Mouse (Mus musculus) lung, postnatal 10 days (tissue): ENCODE measurements around the gene Svs1.

ENCODE experiments used
- DNase-seq: peaks from one replicate; pipeline ENCODE4 v3.0.0; 2021

Gene Svs1

DNA sequence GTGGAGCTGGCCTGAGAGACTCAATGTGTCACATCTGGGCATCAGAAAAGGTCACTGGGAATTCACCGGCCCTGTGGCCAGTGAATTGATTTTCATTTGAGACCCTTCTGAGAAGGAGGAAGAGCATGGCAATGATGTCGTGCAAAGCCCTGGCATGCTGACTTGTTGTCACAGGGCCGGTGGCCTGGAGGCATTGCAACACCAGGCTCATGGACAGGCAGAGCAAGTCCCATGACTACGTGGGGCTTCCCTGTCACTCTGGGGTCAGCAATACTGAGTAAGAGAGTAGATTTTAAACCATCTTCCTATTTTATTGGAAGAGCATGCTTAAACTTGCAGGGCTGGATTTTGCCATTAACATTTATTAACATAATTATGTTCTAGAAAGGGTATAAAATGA is 26.4 kb downstream of the Svs1 start:
- DNase-seq, result no peak

- no peak for DNase-seq
These were observed 26.8 kb downstream of the Svs1 start for GRCm38 (mm10) chr6:49013458-49013857.

DNA sequence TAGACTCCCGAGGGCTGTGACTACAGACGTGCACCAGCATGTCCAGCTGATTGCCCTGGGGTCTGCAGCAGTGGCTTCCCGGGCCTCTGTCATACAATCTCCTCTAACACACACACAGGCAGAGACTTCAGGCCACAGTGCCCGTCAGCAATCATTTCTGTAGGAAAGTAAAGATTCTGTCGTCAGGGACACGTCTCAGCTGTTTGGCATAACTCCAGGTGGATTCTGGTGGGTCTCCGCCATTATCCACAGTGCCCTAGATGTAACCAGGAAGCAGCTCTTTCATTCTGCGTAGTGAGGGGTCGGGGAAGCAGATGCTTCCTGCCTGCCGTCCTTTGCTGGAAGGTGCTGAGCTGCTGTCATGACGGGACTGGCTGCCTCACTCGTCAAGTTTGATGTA is 30.5 kb downstream of the Svs1 start:
- DNase-seq, result no peak

- no peak for DNase-seq
These were observed 32.7 kb downstream of the Svs1 start for GRCm38 (mm10) chr6:49019341-49019740.

DNA sequence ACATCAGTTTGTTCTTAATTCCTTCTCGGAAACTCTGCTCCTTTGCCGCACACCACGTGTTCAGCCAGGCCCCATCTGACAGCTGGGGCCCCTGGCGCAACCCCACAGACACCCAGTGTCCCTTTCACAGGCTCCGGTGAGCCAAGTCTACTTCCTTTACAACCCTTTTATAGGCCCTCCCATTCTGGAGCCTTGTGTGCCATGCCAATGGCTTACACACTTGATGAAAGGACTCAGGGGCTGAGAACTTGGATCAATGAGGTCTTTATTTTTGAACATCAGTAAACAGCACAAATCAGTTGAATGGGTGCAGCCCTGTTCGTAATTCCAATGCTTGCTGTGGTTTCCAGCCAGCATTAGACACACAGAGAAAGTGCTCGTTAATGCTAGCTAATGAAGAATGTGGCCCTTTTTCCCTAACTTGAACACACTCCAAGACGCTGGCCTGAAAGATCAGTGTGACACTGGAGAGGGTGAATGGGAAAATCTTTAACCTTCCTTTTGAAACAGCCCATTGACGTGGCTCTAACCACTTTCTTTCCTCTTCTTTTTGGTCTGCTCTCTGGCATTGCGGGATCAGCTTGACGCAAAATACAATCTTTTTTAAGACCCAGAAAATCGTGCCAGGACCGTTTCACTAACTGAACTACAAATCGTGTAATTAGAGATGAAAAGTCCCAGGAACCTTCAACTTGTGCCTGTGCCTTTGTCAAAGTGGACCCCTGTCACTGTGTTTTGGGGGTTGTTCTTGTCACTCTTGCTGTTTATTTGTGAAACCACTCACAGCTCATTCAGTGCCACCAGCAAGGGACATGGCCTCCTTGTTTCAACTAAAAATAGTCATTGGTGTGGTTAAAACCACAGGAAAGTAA is 34.7 kb downstream of the Svs1 start:
- DNase-seq, result no peak

DNA sequence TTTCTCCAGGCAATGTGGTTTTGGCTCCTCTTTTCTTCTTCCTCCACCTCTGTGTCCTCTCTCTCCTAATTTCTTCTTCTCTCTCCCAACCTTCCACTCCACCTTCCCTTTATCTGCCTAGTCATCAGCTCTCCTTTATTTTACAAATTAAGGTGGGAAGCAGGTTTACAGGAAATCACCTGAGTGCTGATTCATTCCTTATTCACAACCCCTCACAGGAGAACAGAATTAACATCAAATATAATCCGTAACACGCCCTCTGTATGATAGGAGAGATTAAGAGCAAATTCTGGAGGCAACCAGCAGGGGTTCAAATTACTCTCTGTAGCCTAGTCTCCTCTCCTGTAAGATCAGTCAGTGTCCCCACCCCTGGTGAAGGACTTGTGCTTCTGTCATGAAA is 35.7 kb downstream of the Svs1 start:
- DNase-seq, result no peak

GRCm38 (mm10) chr6:49023315-49023714 is 36.7 kb downstream of the Svs1 start:
- no peak for DNase-seq

- DNase-seq, result peak; percentile 15
These were observed 38.6 kb downstream of the Svs1 start for GRCm38 (mm10) chr6:49025290-49025689.

DNA sequence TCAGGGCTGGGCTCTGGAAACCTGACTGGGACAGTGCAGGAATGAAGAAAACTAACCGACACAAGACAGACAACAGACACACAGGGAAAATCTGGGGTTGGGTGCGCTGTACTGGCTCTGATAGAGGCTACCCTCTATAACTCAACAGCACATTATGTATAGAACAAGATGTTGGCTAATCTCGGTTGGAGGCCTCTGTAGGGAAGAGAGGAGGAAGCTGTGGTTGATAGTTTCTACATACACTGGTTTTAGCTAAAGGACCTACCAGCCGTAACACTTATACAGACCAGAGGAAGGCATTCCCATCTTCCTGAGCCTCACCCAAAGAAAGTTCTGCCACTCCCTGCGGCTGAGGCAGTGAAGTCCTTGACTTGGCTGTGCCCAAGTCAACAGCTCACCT is 39.8 kb downstream of the Svs1 start:
- DNase-seq, result no peak

DNA sequence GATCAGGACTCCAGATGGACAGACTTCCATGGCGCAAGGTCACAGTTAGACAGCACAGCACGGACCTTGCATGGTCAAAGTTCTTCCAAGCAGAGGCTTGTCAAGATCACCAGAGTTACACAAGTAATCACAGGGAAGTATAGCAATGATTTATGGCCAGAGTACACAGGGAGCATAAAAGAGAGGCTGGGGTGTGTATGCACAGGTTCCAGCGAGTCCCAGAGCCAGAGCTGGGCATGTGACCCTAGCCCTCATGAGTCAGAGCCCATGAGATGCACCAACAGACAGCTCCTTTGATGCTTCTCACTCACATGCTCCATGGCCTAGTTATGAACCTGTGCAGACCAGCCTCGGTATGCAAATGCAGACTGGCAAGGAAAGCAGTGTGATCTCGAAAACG is 41.4 kb downstream of the Svs1 start:
- no peak for DNase-seq

DNA sequence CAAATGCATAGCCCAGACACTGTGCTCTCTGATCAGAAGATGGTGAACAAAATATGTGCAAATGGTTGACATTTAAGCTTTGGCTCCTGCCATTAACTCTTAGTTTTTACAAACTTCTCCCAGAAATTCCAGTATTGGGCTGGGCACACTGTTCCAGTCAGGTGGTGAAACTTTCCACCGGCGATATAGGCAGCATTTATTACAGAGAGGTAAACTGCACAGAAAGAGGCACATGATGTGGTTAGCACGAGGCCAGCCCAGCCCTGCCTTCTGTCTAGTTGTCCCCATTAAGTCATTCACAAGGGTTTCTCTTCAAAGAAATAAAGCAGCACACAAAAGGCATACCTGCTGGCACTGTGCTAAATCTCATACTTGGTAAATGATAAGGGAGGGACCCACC is 42.0 kb downstream of the Svs1 start:
- DNase-seq, result no peak

GRCm38 (mm10) chr6:49031230-49031629 is 44.6 kb downstream of the Svs1 start:
- no peak for DNase-seq

- DNase-seq, result no peak
These were observed 46.1 kb downstream of the Svs1 start for GRCm38 (mm10) chr6:49032783-49033182.

- DNase-seq, result peak; percentile 8
These were observed 49.9 kb downstream of the Svs1 start, which contains the start of gene Gpnmb for GRCm38 (mm10) chr6:49036275-49037267. Gene Gpnmb, plus strand, starts transcription at chr6:49036546.

DNA sequence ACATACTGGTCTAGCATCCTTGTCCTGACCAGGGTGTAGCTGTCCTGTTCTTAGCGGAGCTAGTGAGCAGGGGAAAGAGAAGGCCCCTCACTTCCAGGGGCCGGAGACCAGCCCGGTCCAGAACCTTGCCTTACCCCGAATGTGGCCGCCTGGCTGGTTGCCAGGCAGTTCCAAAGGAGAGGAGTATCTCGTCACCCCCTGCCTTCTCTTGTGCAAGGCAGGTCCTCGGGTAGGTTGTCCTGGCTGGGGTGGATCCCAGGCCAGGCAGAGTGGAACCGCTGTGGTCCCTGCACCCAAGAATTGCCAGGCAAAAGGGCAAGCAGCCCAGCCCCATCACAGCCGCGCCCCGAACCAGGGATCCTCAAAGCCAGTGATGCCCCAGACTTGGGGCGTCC is 50.6 kb downstream of the Svs1 start:
- no peak for DNase-seq

DNA sequence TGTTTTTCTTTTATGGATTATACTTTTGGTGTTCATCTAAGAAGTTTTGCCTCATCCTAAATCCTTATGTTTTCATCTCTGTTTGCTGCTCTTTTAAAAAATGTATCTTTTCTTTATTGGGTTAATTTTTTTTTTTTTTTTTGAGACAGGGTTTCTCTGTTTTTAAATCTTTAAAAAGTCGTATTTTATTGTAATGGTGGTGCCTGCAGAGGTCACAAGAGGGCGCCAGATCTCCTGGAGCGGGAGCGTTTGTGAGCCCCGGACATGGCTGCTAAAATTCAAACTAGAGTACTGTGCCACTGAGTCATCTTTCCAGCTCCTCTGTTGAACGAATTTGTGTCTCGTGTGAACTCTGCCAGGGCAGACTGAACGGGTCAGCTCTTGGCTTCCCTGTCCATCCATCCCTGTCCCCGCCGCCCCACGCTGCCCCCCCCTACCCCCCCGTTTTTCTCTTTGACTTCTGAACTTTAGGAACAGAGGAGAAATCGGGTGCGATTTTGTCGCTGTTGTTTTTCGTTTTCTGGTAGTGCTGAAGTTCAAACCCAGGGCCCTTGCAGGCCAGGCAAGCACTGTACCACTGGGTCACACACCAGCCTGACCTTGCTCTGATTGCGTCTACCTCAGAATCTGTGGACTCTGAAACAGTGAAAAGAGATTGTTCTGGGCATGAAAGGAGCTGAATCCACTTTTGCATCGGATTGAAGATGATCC is 53.0 kb downstream of the Svs1 start:
- DNase-seq, result peak; percentile 82
